Mouse (Mus musculus): ENCODE data around the gene Abhd12b. TPM values are rescaled to one million over a fixed set of nuclear protein-coding genes. Genes with fewer than 3 reads are reported as not detected.
A peak's percentile ranks its signal among the peaks of the same experiment; 100 is the strongest.

Abhd12b gene
- polyA plus RNA-seq, 1 experiment from 2014 or later = 0.06 TPM

GRCm38 (mm10) chr12:70113351-70113750 lies 40.6 kb upstream of the Abhd12b start, which contains the start of gene Nin:
Gene Nin, minus strand, starts transcription at chr12:70113717.
- no peaks in the 10 kb centered on the region for H3K9me3 ChIP-seq (replicated peaks)
- no peak within 1 kb of the TSS for H3K4me2 ChIP-seq
- no peak within 1 kb of the TSS for H3K4me3 ChIP-seq
- H3K4me1 ChIP-seq (replicated peaks) = peaks cover 17% of the 10 kb centered on the region
- no peaks in the 10 kb centered on the region for H3K36me3 ChIP-seq
- ATAC-seq (replicated peaks; ENCODE audit: insufficient number of reproducible peaks, insufficient read depth, low FRiP score, low read depth) = no peak
- H3K9ac ChIP-seq = no peak within 1 kb of the TSS
- no peaks in the 10 kb centered on the region for H3K27me3 ChIP-seq
- H3K27ac ChIP-seq = no peak within 1 kb of the TSS
- WGBS = 71% methylated on average over 11 of the region's 11 CpGs

GRCm38 (mm10) chr12:70117146-70117545 lies 36.8 kb upstream of the Abhd12b start:
- no peak for ATAC-seq (replicated peaks; ENCODE audit: insufficient number of reproducible peaks, insufficient read depth, low FRiP score, low read depth)
- WGBS = 75% methylated on average over 10 of the region's 10 CpGs
- Histone ChIP-seq H3K4me3 (no peak overlapping the region), H3K9me3 (replicated peaks) (no peaks in the 10 kb centered on the region), H3K4me1 (replicated peaks) (peaks cover 3% of the 10 kb centered on the region), H3K27me3 (no peaks in the 10 kb centered on the region), H3K36me3 (no peaks in the 10 kb centered on the region), H3K4me2 (no peak overlapping the region), H3K9ac (no peak overlapping the region), H3K27ac (no peak overlapping the region)

DNA sequence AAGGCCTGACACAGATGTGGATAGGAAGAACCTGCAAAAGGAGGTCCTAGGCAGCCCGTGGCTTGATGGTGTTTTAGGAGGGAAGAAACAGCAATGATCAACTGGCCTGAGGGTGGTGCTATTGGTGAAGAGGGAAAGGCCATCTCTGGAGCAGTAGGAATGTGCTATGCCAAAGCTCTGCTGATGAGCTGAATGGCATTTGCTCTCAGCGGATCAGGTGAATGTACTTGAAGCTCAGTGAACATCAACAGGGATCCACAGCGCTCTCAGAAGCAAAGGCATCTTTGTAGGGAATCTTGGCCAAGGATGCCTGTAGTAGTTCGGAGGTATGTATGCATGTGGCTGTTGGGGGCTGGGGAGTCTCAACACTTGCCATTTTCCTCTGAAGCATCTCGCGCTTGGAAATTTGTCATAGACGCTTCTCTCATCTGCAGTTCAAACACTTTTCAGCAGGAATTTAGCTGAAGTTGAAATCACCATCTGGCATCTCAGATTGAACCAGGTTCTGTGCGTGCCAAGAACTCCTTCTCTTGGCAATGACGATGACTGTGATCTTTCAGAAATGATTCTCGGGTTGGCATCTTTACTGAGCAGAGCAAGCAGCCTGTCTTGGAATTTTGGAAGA lies 35.1 kb upstream of the Abhd12b start:
- H3K27ac ChIP-seq = no peak overlapping the region
- H3K4me2 ChIP-seq = no peak overlapping the region
- H3K27me3 ChIP-seq = no peaks in the 10 kb centered on the region
- no peaks in the 10 kb centered on the region for H3K9me3 ChIP-seq (replicated peaks)
- H3K9ac ChIP-seq = no peak overlapping the region
- no peaks in the 10 kb centered on the region for H3K36me3 ChIP-seq
- H3K4me1 ChIP-seq (replicated peaks) = no peaks in the 10 kb centered on the region
- H3K4me3 ChIP-seq = no peak overlapping the region
- no peak for ATAC-seq (replicated peaks; ENCODE audit: insufficient number of reproducible peaks, insufficient read depth, low FRiP score, low read depth)
- WGBS = 85% methylated on average over 10 of the region's 10 CpGs

DNA sequence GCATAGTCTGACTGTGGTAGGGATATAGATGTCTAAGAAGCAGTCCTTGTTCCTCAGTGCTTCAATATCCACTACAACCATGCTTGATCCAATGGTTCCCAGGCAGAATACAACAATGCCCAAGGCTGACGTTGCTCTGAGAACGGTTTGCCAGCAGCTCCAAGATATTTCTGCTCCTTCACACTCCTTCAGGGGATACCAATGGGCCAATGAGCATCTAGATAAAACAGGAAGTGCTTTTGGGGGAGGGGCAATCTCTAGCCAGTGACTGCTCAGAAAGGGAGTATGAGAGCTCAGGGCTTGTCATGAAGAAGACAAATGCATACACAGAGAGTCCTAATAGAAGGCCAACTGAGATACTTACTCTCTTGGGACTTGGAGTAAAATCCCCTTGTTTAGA lies 34.4 kb upstream of the Abhd12b start:
- Histone ChIP-seq H3K4me2 (no peak overlapping the region), H3K27ac (no peak overlapping the region), H3K4me1 (replicated peaks) (no peaks in the 10 kb centered on the region), H3K36me3 (no peaks in the 10 kb centered on the region), H3K9ac (no peak overlapping the region), H3K27me3 (no peaks in the 10 kb centered on the region), H3K9me3 (replicated peaks) (no peaks in the 10 kb centered on the region), H3K4me3 (no peak overlapping the region)
- no peak for ATAC-seq (replicated peaks; ENCODE audit: insufficient number of reproducible peaks, insufficient read depth, low FRiP score, low read depth)
- 40% methylated on average over 2 of the region's 2 CpGs for WGBS

DNA sequence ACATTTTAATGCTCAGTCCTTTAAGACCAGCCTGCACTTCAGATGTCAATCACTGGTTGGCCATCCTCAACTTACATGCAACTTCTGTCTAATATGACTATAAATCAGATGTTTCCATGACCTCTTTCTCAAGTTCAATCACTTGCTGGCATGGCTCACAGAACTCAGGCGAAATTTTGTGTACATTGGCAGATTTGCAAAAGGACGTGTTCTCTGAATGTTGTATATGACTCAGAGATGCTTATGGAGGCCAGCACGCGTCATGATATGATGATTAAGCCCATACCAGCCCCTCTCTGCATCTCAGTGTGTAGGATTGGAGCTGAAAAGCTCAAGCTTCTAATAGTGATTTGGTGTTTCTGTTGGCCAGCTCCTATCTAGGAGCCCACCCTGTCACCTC lies 27.3 kb upstream of the Abhd12b start:
- H3K27ac ChIP-seq = no peak overlapping the region
- no peak overlapping the region for H3K9ac ChIP-seq
- no peak overlapping the region for H3K4me2 ChIP-seq
- H3K36me3 ChIP-seq = no peaks in the 10 kb centered on the region
- peaks cover 5% of the 10 kb centered on the region for H3K4me1 ChIP-seq (replicated peaks)
- no peaks in the 10 kb centered on the region for H3K27me3 ChIP-seq
- no peaks in the 10 kb centered on the region for H3K9me3 ChIP-seq (replicated peaks)
- WGBS = 79% methylated on average over 4 of the region's 4 CpGs
- H3K4me3 ChIP-seq = no peak overlapping the region
- no peak for ATAC-seq (replicated peaks; ENCODE audit: insufficient number of reproducible peaks, insufficient read depth, low FRiP score, low read depth)

DNA sequence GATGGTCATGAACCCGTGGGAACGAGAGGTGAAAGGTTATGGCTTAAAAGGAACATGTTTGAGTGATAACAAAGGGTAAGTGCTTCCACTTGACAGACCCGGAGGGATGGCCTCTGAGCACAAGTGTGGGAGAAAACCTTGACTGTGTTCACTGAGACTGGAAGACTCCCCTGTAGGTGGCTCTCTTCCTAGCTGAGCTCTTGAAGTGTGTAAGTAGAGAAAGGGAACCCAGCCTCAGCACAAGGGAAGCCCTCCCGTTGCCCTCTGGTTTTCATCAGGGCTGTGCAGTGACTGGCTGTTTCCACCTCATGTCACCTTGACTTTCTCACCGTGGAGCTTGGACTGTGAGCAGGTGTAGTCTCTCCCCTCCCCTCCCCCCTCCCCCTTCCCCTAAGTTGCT lies 24.8 kb upstream of the Abhd12b start:
- no peak overlapping the region for H3K4me2 ChIP-seq

DNA sequence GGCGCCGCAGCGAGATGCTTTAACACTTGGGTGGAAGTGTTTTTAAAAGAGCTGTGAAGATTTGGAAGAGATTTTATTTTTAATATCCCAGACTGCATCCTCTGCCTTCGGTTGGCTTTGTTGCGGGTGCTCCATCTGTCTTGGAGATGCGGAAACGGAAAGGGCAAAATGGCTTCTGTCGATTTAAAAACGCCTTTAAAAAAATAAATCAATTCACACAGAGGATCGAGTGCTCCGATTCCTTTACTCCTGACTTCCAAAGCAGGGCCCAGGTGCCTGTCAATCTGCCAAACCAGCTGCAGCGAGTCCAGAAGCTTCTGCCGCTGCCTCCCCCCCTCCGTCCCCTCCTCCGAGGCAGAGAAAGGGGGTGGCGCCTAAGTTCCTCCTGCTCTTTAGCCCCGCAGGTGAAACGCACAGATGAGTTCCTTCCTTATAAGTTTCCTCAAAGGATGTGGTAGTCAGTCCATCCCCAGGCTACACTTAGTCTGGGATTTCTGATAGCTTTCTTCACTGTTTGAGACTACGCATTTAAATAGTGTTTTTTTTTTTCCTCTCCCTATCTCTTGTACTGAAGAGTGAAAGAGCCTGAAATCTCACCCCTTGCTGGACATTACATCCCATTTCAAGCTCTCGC lies 22.8 kb upstream of the Abhd12b start:
- Histone ChIP-seq H3K4me3 (peak overlapping the region; percentile 25), H3K27ac (no peak overlapping the region), H3K9ac (0 out of 2 replicates have a peak overlapping the region, but pooled peaks have one; percentile 21), H3K4me2 (peak overlapping the region; percentile 52), H3K27me3 (no peaks in the 10 kb centered on the region), H3K36me3 (no peaks in the 10 kb centered on the region), H3K4me1 (replicated peaks) (peaks cover 5% of the 10 kb centered on the region), H3K9me3 (replicated peaks) (no peaks in the 10 kb centered on the region)
- no peak for ATAC-seq (replicated peaks; ENCODE audit: insufficient number of reproducible peaks, insufficient read depth, low FRiP score, low read depth)
- WGBS = 41% methylated on average over 20 of the region's 20 CpGs

More for the DNA sequence above, 24.8 kb upstream of the Abhd12b start:
- Histone ChIP-seq H3K27ac (no peak overlapping the region), H3K4me3 (no peak overlapping the region), H3K27me3 (no peaks in the 10 kb centered on the region), H3K36me3 (no peaks in the 10 kb centered on the region), H3K4me1 (replicated peaks) (peaks cover 5% of the 10 kb centered on the region), H3K9ac (no peak overlapping the region), H3K9me3 (replicated peaks) (no peaks in the 10 kb centered on the region)
- WGBS = 26% methylated on average over 5 of the region's 5 CpGs
- no peak for ATAC-seq (replicated peaks; ENCODE audit: insufficient number of reproducible peaks, insufficient read depth, low FRiP score, low read depth)

- no peak for ATAC-seq (replicated peaks; ENCODE audit: insufficient number of reproducible peaks, insufficient read depth, low FRiP score, low read depth)
- no peaks in the 10 kb centered on the region for H3K9me3 ChIP-seq (replicated peaks)
- 86% methylated on average over 20 of the region's 20 CpGs for WGBS
Measured at GRCm38 (mm10) chr12:70134627-70135235, 19.2 kb upstream of the Abhd12b start.

DNA sequence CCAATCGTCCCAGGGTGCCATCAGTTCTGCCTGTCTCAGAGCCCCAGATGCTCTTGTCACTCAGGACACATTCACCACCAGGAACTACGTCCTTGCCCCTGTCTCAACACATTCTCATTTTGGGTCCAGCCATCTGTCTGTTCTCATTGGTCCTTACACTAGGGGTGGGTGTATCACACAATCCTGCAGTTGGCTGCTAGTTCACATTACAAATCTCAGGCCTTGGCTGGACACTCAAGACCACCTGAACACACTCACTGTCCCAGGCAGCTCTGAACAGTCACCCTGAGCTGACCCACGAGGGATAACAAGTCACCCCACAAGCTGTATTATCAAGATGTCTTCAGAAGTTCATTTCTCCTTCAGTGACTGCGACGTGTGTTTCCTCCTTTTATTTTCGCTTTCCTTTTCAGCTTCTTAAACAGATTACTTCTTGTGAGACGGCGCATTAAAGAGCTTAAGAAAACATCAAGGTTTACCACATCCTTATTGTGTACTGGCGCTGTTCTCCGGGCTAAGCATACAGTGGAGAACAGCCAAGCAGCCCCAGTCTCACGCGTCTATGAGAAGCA lies 17.7 kb upstream of the Abhd12b start:
- Histone ChIP-seq H3K27ac (no peak overlapping the region; the same call in 1 of the 2 replicates), H3K4me1 (replicated peaks) (peaks cover under 1% of the 10 kb centered on the region; the same call in 1 of the 2 replicates), H3K4me3 (no peak overlapping the region), H3K27me3 (no peaks in the 10 kb centered on the region), H3K36me3 (no peaks in the 10 kb centered on the region), H3K9ac (no peak overlapping the region), H3K4me2 (peak overlapping the region; percentile 18; the same call in 1 of the 2 replicates), H3K9me3 (replicated peaks) (no peaks in the 10 kb centered on the region)
- ATAC-seq (replicated peaks; ENCODE audit: insufficient number of reproducible peaks, insufficient read depth, low FRiP score, low read depth) = no peak
- 53% methylated on average over 12 of the region's 12 CpGs for WGBS

More at GRCm38 (mm10) chr12:70134627-70135235, 19.2 kb upstream of the Abhd12b start:
- Histone ChIP-seq H3K4me3 (no peak overlapping the region), H3K4me1 (replicated peaks) (peaks cover 5% of the 10 kb centered on the region; the same call in 1 of the 2 replicates), H3K9ac (no peak overlapping the region), H3K36me3 (no peaks in the 10 kb centered on the region), H3K27ac (no peak overlapping the region), H3K27me3 (no peaks in the 10 kb centered on the region), H3K4me2 (no peak overlapping the region)

DNA sequence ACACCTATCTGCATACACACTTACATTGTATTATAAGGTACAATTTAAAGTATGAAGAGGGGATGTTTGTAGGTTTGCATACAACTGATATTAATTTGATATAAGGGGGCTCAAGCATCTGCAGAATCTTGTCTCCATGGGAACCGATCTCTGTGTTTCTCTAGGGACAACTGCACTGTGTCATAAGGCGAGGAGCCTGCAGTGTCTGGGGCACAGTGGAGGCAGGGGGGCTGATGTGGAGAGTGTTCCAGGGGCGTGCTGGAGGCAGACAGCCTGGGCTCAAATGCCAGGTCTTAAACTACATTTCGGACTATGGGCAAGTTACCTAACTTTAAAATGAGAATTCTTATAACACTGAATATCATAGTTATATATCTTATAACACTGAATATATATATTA lies 16.8 kb upstream of the Abhd12b start:
- no peak overlapping the region for H3K9ac ChIP-seq
- no peak overlapping the region for H3K4me2 ChIP-seq
- no peak overlapping the region for H3K27ac ChIP-seq
- H3K4me3 ChIP-seq = no peak overlapping the region
- no peak for ATAC-seq (replicated peaks; ENCODE audit: insufficient number of reproducible peaks, insufficient read depth, low FRiP score, low read depth)
- no peaks in the 10 kb centered on the region for H3K4me1 ChIP-seq (replicated peaks)
- 70% methylated on average over 4 of the region's 4 CpGs for WGBS
- no peaks in the 10 kb centered on the region for H3K36me3 ChIP-seq
- H3K9me3 ChIP-seq (replicated peaks) = no peaks in the 10 kb centered on the region
- no peaks in the 10 kb centered on the region for H3K27me3 ChIP-seq

DNA sequence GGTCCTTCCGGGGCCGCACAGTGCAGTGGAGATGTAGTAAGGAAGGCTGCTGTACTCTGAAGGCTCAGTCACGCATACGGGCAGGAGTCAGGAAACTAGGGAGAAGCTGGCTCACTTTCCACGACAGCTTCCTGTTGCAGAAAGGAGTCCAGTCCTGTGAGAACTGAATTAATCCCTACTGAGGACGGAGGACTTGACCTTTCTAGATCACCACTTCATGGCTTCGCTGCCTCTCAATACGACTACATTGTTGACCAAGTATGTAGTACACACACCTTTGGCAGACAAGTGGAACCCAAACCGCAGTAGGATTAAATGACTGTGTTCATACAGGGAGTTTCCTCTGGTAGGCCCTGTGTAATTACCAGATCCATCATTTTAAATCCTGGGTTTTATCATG lies 16.3 kb upstream of the Abhd12b start:
- Histone ChIP-seq H3K4me1 (replicated peaks) (no peaks in the 10 kb centered on the region), H3K27ac (no peak overlapping the region), H3K36me3 (no peaks in the 10 kb centered on the region), H3K9ac (no peak overlapping the region), H3K4me2 (no peak overlapping the region), H3K4me3 (no peak overlapping the region), H3K27me3 (no peaks in the 10 kb centered on the region), H3K9me3 (replicated peaks) (no peaks in the 10 kb centered on the region)
- 68% methylated on average over 9 of the region's 9 CpGs for WGBS
- ATAC-seq (replicated peaks; ENCODE audit: insufficient number of reproducible peaks, insufficient read depth, low FRiP score, low read depth) = no peak

Measured in heart, embryonic 15.5 days (tissue).